ENCODE assay signal across 12 mouse cellular contexts in genomic region chr11:86542851-86543250, GRCm38 (mm10). TPM values are rescaled to one million over a fixed set of nuclear protein-coding genes. Genes with fewer than 3 reads are reported as not detected.
A peak's percentile ranks its signal among the peaks of the same experiment; 100 is the strongest.
DNase-seq lines count a peak whose midpoint lies in the region; ATAC-seq and TF ChIP-seq lines count a peak whose summit lies in the region.
"Had no signal": no experiment of that assay in that cellular context is flagged by ENCODE, and none has a peak within 500 bp of the region (broad histone marks: within the 10 kb centered on the region; RNA-seq: fewer than 3 reads in every experiment).

No protein-coding gene starts in this region.

- no peak for ATAC-seq in liver, embryonic 11.5 days (replicated peaks; ENCODE audit: low FRiP score)
- no peak for ATAC-seq in neural tube, embryonic 14.5 days (ENCODE audit: low read depth)
- ATAC-seq: forebrain, postnatal 0 days had no signal

- H3K27ac ChIP-seq in gastrocnemius, adult 2 months: peak overlapping the region; percentile 94; the same call in 1 of the 2 replicates
- H3K27ac ChIP-seq in liver, embryonic 11.5 days (ENCODE audit: low read depth, low read length): no peak overlapping the region
- peak overlapping the region; percentile 67 for H3K27ac ChIP-seq in embryonic fibroblast, embryonic 13.5 days (ENCODE audit: insufficient read depth, low read length)
- no peak overlapping the region for H3K27ac ChIP-seq in neural tube, embryonic 14.5 days (ENCODE audit: low read depth, low read length)

- H3K36me3 ChIP-seq in liver, embryonic 11.5 days (ENCODE audit: control insufficient read depth, insufficient read depth, low read length): no peaks in the 10 kb centered on the region
- H3K36me3 ChIP-seq in neural tube, embryonic 14.5 days (ENCODE audit: control insufficient read depth, insufficient read depth, low read length): no peaks in the 10 kb centered on the region

- no peak for TF ChIP-seq POLR2A in embryonic fibroblast, embryonic 13.5 days (IDR thresholded peaks at IDR 0.05; ENCODE audit: low read depth, low read length)

- H3K27me3 ChIP-seq in liver, embryonic 11.5 days (replicated peaks; ENCODE audit: control insufficient read depth, insufficient read depth, low read length): no peaks in the 10 kb centered on the region
- no peaks in the 10 kb centered on the region for H3K27me3 ChIP-seq in neural tube, embryonic 14.5 days (ENCODE audit: control insufficient read depth, insufficient read depth, low read length)

- H3K4me1 ChIP-seq in liver, embryonic 11.5 days (replicated peaks; ENCODE audit: control insufficient read depth, insufficient read depth, low read length): peaks cover 8% of the 10 kb centered on the region
- peaks cover 5% of the 10 kb centered on the region for H3K4me1 ChIP-seq in embryonic fibroblast, embryonic 13.5 days (ENCODE audit: control insufficient read depth, insufficient read depth, low read length)
- H3K4me1 ChIP-seq in neural tube, embryonic 14.5 days (ENCODE audit: control insufficient read depth, insufficient read depth, low read length): peaks cover 12% of the 10 kb centered on the region; the same call in 1 of the 2 replicates

- 88% methylated on average over 1 of the region's 1 CpGs for WGBS in liver, embryonic 11.5 days
- WGBS in neural tube, embryonic 14.5 days: 91% methylated on average over 1 of the region's 1 CpGs

- H3K4me3 ChIP-seq in gastrocnemius, adult 2 months: peak overlapping the region; percentile 96
- H3K4me3 ChIP-seq in liver, embryonic 11.5 days (ENCODE audit: low read depth, low read length): no peak overlapping the region
- peak overlapping the region; percentile 33 for H3K4me3 ChIP-seq in embryonic fibroblast, embryonic 13.5 days (ENCODE audit: insufficient read depth, low read length)
- H3K4me3 ChIP-seq in neural tube, embryonic 14.5 days (ENCODE audit: low read depth, low read length): peak overlapping the region; percentile 57; the same call in 1 of the 2 replicates

- no peak overlapping the region for H3K9ac ChIP-seq in liver, embryonic 11.5 days (ENCODE audit: low read depth, low read length)
- no peak overlapping the region for H3K9ac ChIP-seq in neural tube, embryonic 14.5 days (replicated peaks; ENCODE audit: low read depth, low read length)
- H3K9ac ChIP-seq: forebrain, postnatal 0 days had no signal

- peak overlapping the region; percentile 62 for H3K4me2 ChIP-seq in liver, embryonic 11.5 days
- H3K4me2 ChIP-seq in neural tube, embryonic 14.5 days (ENCODE audit: low read depth, low read length): no peak overlapping the region

- TF ChIP-seq CTCF in gastrocnemius, adult 2 months (IDR thresholded peaks at IDR 0.05): no peak
- no peak for TF ChIP-seq CTCF in embryonic fibroblast, embryonic 13.5 days (IDR thresholded peaks at IDR 0.05; ENCODE audit: borderline replicate concordance, insufficient read depth, low read length)

- H3K9me3 ChIP-seq in liver, embryonic 11.5 days (ENCODE audit: control insufficient read depth, low read length): no peaks in the 10 kb centered on the region
- no peaks in the 10 kb centered on the region for H3K9me3 ChIP-seq in neural tube, embryonic 14.5 days (ENCODE audit: control insufficient read depth, low read length)

- intact Hi-C loops in gastrocnemius, adult 2 months (cut with DNase I): no loop called here
- intact Hi-C loops in gastrocnemius, postnatal 36 days (cut with DNase I): no loop called here

- DNase-seq in gastrocnemius, adult 2 months: no peak
- DNase-seq in gastrocnemius, postnatal 36 days: no peak
- no peak for DNase-seq in liver, embryonic 11.5 days (ENCODE audit: low spot score)
- no peak for DNase-seq in liver
- no peak for DNase-seq in spleen, postnatal 4 days (ENCODE audit: low spot score in 2 of 2)
- no peak for DNase-seq in frontal cortex, postnatal 25 days (ENCODE audit: low spot score in 2 of 2)
- DNase-seq: cerebellum, adult 11 months; forebrain, postnatal 0 days; kidney, adult 2 months; spleen, adult 18-20 months had no signal

RNA-seq across cellular contexts. Expression of gene Rps6kb1, which starts 1.8 kb away (rescaled TPM):
- total RNA-seq in gastrocnemius, adult 2 months (2021): 10 to 100 TPM; 21.1 to 22.3 TPM
- 10 to 100 TPM; 19.4 to 22.6 TPM for total RNA-seq in gastrocnemius, postnatal 36 days (2021)
- 48.4 and 50.9 TPM in 2 replicates for polyA plus RNA-seq in liver, embryonic 11.5 days (2014; fragmentation: Nextera tagmentation; extraction: Ambion mirVana)
- 70.3 and 71.4 TPM in 2 replicates for polyA plus RNA-seq in embryonic fibroblast, embryonic 13.5 days (2011; ENCODE audit: insufficient read length, low read depth, missing spikeins)
- polyA plus RNA-seq in neural tube, embryonic 14.5 days (2014; fragmentation: Nextera tagmentation; extraction: Ambion mirVana): 46.4 and 47.2 TPM in 2 replicates

RNA-seq across cellular contexts. Expression of gene Tubd1, which starts 1.9 kb away (rescaled TPM):
- 1 to 10 TPM; 6.9 to 8.5 TPM for total RNA-seq in gastrocnemius, adult 2 months (2021)
- 1 to 10 TPM; 5.5 to 6.5 TPM for total RNA-seq in gastrocnemius, postnatal 36 days (2021)
- 18.5 and 18.7 TPM in 2 replicates for polyA plus RNA-seq in liver, embryonic 11.5 days (2014; fragmentation: Nextera tagmentation; extraction: Ambion mirVana)
- polyA plus RNA-seq in embryonic fibroblast, embryonic 13.5 days (2011; ENCODE audit: insufficient read length, low read depth, missing spikeins): 6.4 and 8.2 TPM in 2 replicates
- polyA plus RNA-seq in neural tube, embryonic 14.5 days (2014; fragmentation: Nextera tagmentation; extraction: Ambion mirVana): 6.9 and 7.3 TPM in 2 replicates

RNA-seq across cellular contexts. Expression of gene Rnft1, which starts 58.4 kb away (rescaled TPM):
- total RNA-seq in gastrocnemius, adult 2 months (2021): 10 to 100 TPM; 42.1 to 45.2 TPM
- total RNA-seq in gastrocnemius, postnatal 36 days (2021): 10 to 100 TPM; 39.5 to 42.6 TPM
- polyA plus RNA-seq in liver, embryonic 11.5 days (2014; fragmentation: Nextera tagmentation; extraction: Ambion mirVana): 30.2 and 31.5 TPM in 2 replicates
- polyA plus RNA-seq in embryonic fibroblast, embryonic 13.5 days (2011; ENCODE audit: insufficient read length, low read depth, missing spikeins): 72.6 and 83.5 TPM in 2 replicates
- polyA plus RNA-seq in neural tube, embryonic 14.5 days (2014; fragmentation: Nextera tagmentation; extraction: Ambion mirVana): 13.4 and 16.4 TPM in 2 replicates

Comparison
In these comparisons a context has a peak if more than half of its experiments do, and no peak if none do; other contexts are left out.
1. H3K27ac ChIP-seq: peak in gastrocnemius, adult 2 months (single experiment) and embryonic fibroblast, embryonic 13.5 days (single experiment); none in liver, embryonic 11.5 days (single experiment) and neural tube, embryonic 14.5 days (single experiment).